Mouse (Mus musculus): ENCODE results near the gene Atp4a. TPM values are rescaled to one million over a fixed set of nuclear protein-coding genes. Genes with fewer than 3 reads are reported as not detected.

Atp4a gene
- 1.6 and 2.5 TPM in 2 replicates for polyA plus RNA-seq (2015; fragmentation: Nextera tagmentation; extraction: Ambion mirVana)

GRCm38 (mm10) chr7:30711942-30712341 is at the start of gene Atp4a:
Gene Atp4a (plus strand): TSS chr7:30712209.
- Histone ChIP-seq H3K36me3 (ENCODE audit: control insufficient read depth, insufficient read depth, low read length) (no peaks in the 10 kb centered on the region), H3K27ac (ENCODE audit: low read length) (no peak within 1 kb of the TSS), H3K4me2 (ENCODE audit: low read depth, low read length) (no peak within 1 kb of the TSS), H3K4me3 (ENCODE audit: low read length) (no peak within 1 kb of the TSS), H3K9ac (ENCODE audit: low read depth, low read length) (no peak within 1 kb of the TSS), H3K9me3 (ENCODE audit: control insufficient read depth, low read length) (no peaks in the 10 kb centered on the region), H3K27me3 (replicated peaks; ENCODE audit: control insufficient read depth, insufficient read depth, low read length) (peaks cover 5% of the 10 kb centered on the region; the same call in 1 of the 2 replicates), H3K4me1 (ENCODE audit: control insufficient read depth, insufficient read depth, low read length) (peaks cover 9% of the 10 kb centered on the region)
- ATAC-seq: no peak
- 83% methylated on average over 3 of the region's 3 CpGs for WGBS

GRCm38 (mm10) chr7:30664529-30665200 is 47.3 kb upstream of the Atp4a start, which contains the start of gene Haus5:
Gene Haus5 (minus strand): TSS chr7:30664994.
- Histone ChIP-seq H3K4me3 (ENCODE audit: low read length) (peak within 1 kb of the TSS; percentile 72), H3K27me3 (replicated peaks; ENCODE audit: control insufficient read depth, insufficient read depth, low read length) (no peaks in the 10 kb centered on the region), H3K4me2 (ENCODE audit: low read depth, low read length) (peak within 1 kb of the TSS; percentile 89), H3K36me3 (ENCODE audit: control insufficient read depth, insufficient read depth, low read length) (peaks cover 2% of the 10 kb centered on the region; the same call in 1 of the 2 replicates), H3K27ac (ENCODE audit: low read length) (no peak within 1 kb of the TSS), H3K9me3 (ENCODE audit: control insufficient read depth, low read length) (no peaks in the 10 kb centered on the region), H3K9ac (ENCODE audit: low read depth, low read length) (peak within 1 kb of the TSS; percentile 84), H3K4me1 (ENCODE audit: control insufficient read depth, insufficient read depth, low read length) (peaks cover 4% of the 10 kb centered on the region; the same call in 1 of the 2 replicates)
- ATAC-seq: peak; percentile 93
- under 1% methylated on average over 34 of the region's 34 CpGs for WGBS

GRCm38 (mm10) chr7:30665321-30665720 is 46.7 kb upstream of the Atp4a start:
- Histone ChIP-seq H3K9ac (ENCODE audit: low read depth, low read length) (peak overlapping the region; percentile 84), H3K9me3 (ENCODE audit: control insufficient read depth, low read length) (no peaks in the 10 kb centered on the region), H3K4me2 (ENCODE audit: low read depth, low read length) (peak overlapping the region; percentile 89), H3K27me3 (replicated peaks; ENCODE audit: control insufficient read depth, insufficient read depth, low read length) (no peaks in the 10 kb centered on the region), H3K27ac (ENCODE audit: low read length) (no peak overlapping the region), H3K4me1 (ENCODE audit: control insufficient read depth, insufficient read depth, low read length) (peaks cover 4% of the 10 kb centered on the region; the same call in 1 of the 2 replicates), H3K4me3 (ENCODE audit: low read length) (peak overlapping the region; percentile 72), H3K36me3 (ENCODE audit: control insufficient read depth, insufficient read depth, low read length) (peaks cover 2% of the 10 kb centered on the region; the same call in 1 of the 2 replicates)
- ATAC-seq: peak; percentile 57
- 5% methylated on average over 11 of the region's 11 CpGs for WGBS

- no peak for ATAC-seq
- no peak overlapping the region for H3K9ac ChIP-seq (ENCODE audit: low read depth, low read length)
- 31% methylated on average over 3 of the region's 3 CpGs for WGBS
- no peak overlapping the region for H3K4me3 ChIP-seq (ENCODE audit: low read length)
- no peaks in the 10 kb centered on the region for H3K36me3 ChIP-seq (ENCODE audit: control insufficient read depth, insufficient read depth, low read length)
- H3K4me1 ChIP-seq (ENCODE audit: control insufficient read depth, insufficient read depth, low read length): peaks cover 4% of the 10 kb centered on the region; the same call in 1 of the 2 replicates
- H3K27me3 ChIP-seq (replicated peaks; ENCODE audit: control insufficient read depth, insufficient read depth, low read length): no peaks in the 10 kb centered on the region
- H3K9me3 ChIP-seq (ENCODE audit: control insufficient read depth, low read length): no peaks in the 10 kb centered on the region
- no peak overlapping the region for H3K4me2 ChIP-seq (ENCODE audit: low read depth, low read length)
- H3K27ac ChIP-seq (ENCODE audit: low read length): no peak overlapping the region
These were observed 42.8 kb upstream of the Atp4a start for GRCm38 (mm10) chr7:30669229-30669628.

- H3K4me2 ChIP-seq (ENCODE audit: low read depth, low read length): no peak within 1 kb of the TSS
- H3K27ac ChIP-seq (ENCODE audit: low read length): no peak within 1 kb of the TSS
- H3K36me3 ChIP-seq (ENCODE audit: control insufficient read depth, insufficient read depth, low read length): no peaks in the 10 kb centered on the region
- ATAC-seq: no peak
- no peaks in the 10 kb centered on the region for H3K27me3 ChIP-seq (replicated peaks; ENCODE audit: control insufficient read depth, insufficient read depth, low read length)
- H3K9ac ChIP-seq (ENCODE audit: low read depth, low read length): no peak within 1 kb of the TSS
- H3K4me3 ChIP-seq (ENCODE audit: low read length): no peak within 1 kb of the TSS
- no peaks in the 10 kb centered on the region for H3K9me3 ChIP-seq (ENCODE audit: control insufficient read depth, low read length)
- WGBS: 67% methylated on average over 9 of the region's 9 CpGs
- no peaks in the 10 kb centered on the region for H3K4me1 ChIP-seq (ENCODE audit: control insufficient read depth, insufficient read depth, low read length)
These were observed 40.5 kb upstream of the Atp4a start, which contains the start of gene Pmis2 for GRCm38 (mm10) chr7:30671480-30671879. Gene Pmis2 (minus strand): TSS chr7:30671605.

GRCm38 (mm10) chr7:30678263-30678975 is 33.6 kb upstream of the Atp4a start:
- H3K9me3 ChIP-seq (ENCODE audit: control insufficient read depth, low read length): no peaks in the 10 kb centered on the region
- H3K36me3 ChIP-seq (ENCODE audit: control insufficient read depth, insufficient read depth, low read length): no peaks in the 10 kb centered on the region
- H3K4me3 ChIP-seq (ENCODE audit: low read length): no peak overlapping the region
- WGBS: 62% methylated on average over 5 of the region's 5 CpGs
- H3K27ac ChIP-seq (ENCODE audit: low read length): no peak overlapping the region
- H3K27me3 ChIP-seq (replicated peaks; ENCODE audit: control insufficient read depth, insufficient read depth, low read length): no peaks in the 10 kb centered on the region
- H3K4me2 ChIP-seq (ENCODE audit: low read depth, low read length): no peak overlapping the region
- H3K4me1 ChIP-seq (ENCODE audit: control insufficient read depth, insufficient read depth, low read length): no peaks in the 10 kb centered on the region
- H3K9ac ChIP-seq (ENCODE audit: low read depth, low read length): no peak overlapping the region
- ATAC-seq: no peak

- no peaks in the 10 kb centered on the region for H3K36me3 ChIP-seq (ENCODE audit: control insufficient read depth, insufficient read depth, low read length)
- WGBS: 59% methylated on average over 5 of the region's 5 CpGs
- H3K4me1 ChIP-seq (ENCODE audit: control insufficient read depth, insufficient read depth, low read length): no peaks in the 10 kb centered on the region
- H3K27me3 ChIP-seq (replicated peaks; ENCODE audit: control insufficient read depth, insufficient read depth, low read length): no peaks in the 10 kb centered on the region
- no peaks in the 10 kb centered on the region for H3K9me3 ChIP-seq (ENCODE audit: control insufficient read depth, low read length)
- H3K27ac ChIP-seq (ENCODE audit: low read length): no peak overlapping the region
- ATAC-seq: no peak
- no peak overlapping the region for H3K4me2 ChIP-seq (ENCODE audit: low read depth, low read length)
- H3K9ac ChIP-seq (ENCODE audit: low read depth, low read length): no peak overlapping the region
- H3K4me3 ChIP-seq (ENCODE audit: low read length): no peak overlapping the region
These were observed 30.1 kb upstream of the Atp4a start for GRCm38 (mm10) chr7:30681897-30682296.

- H3K4me3 ChIP-seq (ENCODE audit: low read length): no peak overlapping the region
- no peak overlapping the region for H3K27ac ChIP-seq (ENCODE audit: low read length)
- H3K4me1 ChIP-seq (ENCODE audit: control insufficient read depth, insufficient read depth, low read length): peaks cover 5% of the 10 kb centered on the region
- WGBS: 79% methylated on average over 2 of the region's 2 CpGs
- no peaks in the 10 kb centered on the region for H3K36me3 ChIP-seq (ENCODE audit: control insufficient read depth, insufficient read depth, low read length)
- no peak overlapping the region for H3K4me2 ChIP-seq (ENCODE audit: low read depth, low read length)
- no peak for ATAC-seq
- H3K9me3 ChIP-seq (ENCODE audit: control insufficient read depth, low read length): no peaks in the 10 kb centered on the region
- H3K27me3 ChIP-seq (replicated peaks; ENCODE audit: control insufficient read depth, insufficient read depth, low read length): no peaks in the 10 kb centered on the region
- H3K9ac ChIP-seq (ENCODE audit: low read depth, low read length): no peak overlapping the region
These were observed 28.6 kb upstream of the Atp4a start for GRCm38 (mm10) chr7:30683425-30683824.

GRCm38 (mm10) chr7:30688325-30688724 is 23.7 kb upstream of the Atp4a start:
- Histone ChIP-seq H3K4me3 (ENCODE audit: low read length) (no peak overlapping the region), H3K4me1 (ENCODE audit: control insufficient read depth, insufficient read depth, low read length) (peaks cover 5% of the 10 kb centered on the region), H3K27ac (ENCODE audit: low read length) (no peak overlapping the region), H3K9ac (ENCODE audit: low read depth, low read length) (peak overlapping the region; percentile 22; the same call in 1 of the 2 replicates), H3K4me2 (ENCODE audit: low read depth, low read length) (no peak overlapping the region), H3K9me3 (ENCODE audit: control insufficient read depth, low read length) (no peaks in the 10 kb centered on the region), H3K36me3 (ENCODE audit: control insufficient read depth, insufficient read depth, low read length) (no peaks in the 10 kb centered on the region), H3K27me3 (replicated peaks; ENCODE audit: control insufficient read depth, insufficient read depth, low read length) (no peaks in the 10 kb centered on the region)
- WGBS: 67% methylated on average over 6 of the region's 6 CpGs
- 0 out of 2 replicates have a peak, but pooled peaks have one; percentile 31 for ATAC-seq
